Mouse (Mus musculus): ENCODE measurements around the gene Lsm12. TPM values are rescaled to one million over a fixed set of nuclear protein-coding genes. Genes with fewer than 3 reads are reported as not detected.

Lsm12 gene
- polyA plus RNA-seq, 1 experiment from 2014 or later: 87.8 TPM

- no peak overlapping the region for H3K27ac ChIP-seq (ENCODE audit: low read length)
- peaks cover 3% of the 10 kb centered on the region; the same call in 1 of the 2 replicates for H3K27me3 ChIP-seq (ENCODE audit: control insufficient read depth, insufficient read depth, low read depth, low read length)
- ATAC-seq: no peak
- H3K4me1 ChIP-seq (ENCODE audit: control insufficient read depth, insufficient read depth, low read length): peaks cover 4% of the 10 kb centered on the region; the same call in 1 of the 2 replicates
- H3K9me3 ChIP-seq (replicated peaks; ENCODE audit: control insufficient read depth, low read length, poor library complexity, severe bottlenecking): no peaks in the 10 kb centered on the region
- no peaks in the 10 kb centered on the region for H3K36me3 ChIP-seq (ENCODE audit: control insufficient read depth, insufficient read depth, low read length)
- H3K9ac ChIP-seq (ENCODE audit: low read depth, low read length): no peak overlapping the region
- peak overlapping the region; percentile 56 for H3K4me2 ChIP-seq (ENCODE audit: low read length)
- 47% methylated on average over 13 of the region's 13 CpGs for WGBS
- H3K4me3 ChIP-seq (ENCODE audit: low read depth, low read length): peak overlapping the region; percentile 15; the same call in 1 of the 2 replicates
Measured at GRCm38 (mm10) chr11:102137625-102138446, 47.3 kb downstream of the Lsm12 start.

- Histone ChIP-seq H3K4me2 (ENCODE audit: low read length) (no peak overlapping the region), H3K9me3 (replicated peaks; ENCODE audit: control insufficient read depth, low read length, poor library complexity, severe bottlenecking) (no peaks in the 10 kb centered on the region), H3K4me1 (ENCODE audit: control insufficient read depth, insufficient read depth, low read length) (peaks cover 4% of the 10 kb centered on the region; the same call in 1 of the 2 replicates), H3K36me3 (ENCODE audit: control insufficient read depth, insufficient read depth, low read length) (no peaks in the 10 kb centered on the region), H3K4me3 (ENCODE audit: low read depth, low read length) (no peak overlapping the region), H3K9ac (ENCODE audit: low read depth, low read length) (no peak overlapping the region), H3K27me3 (ENCODE audit: control insufficient read depth, insufficient read depth, low read depth, low read length) (no peaks in the 10 kb centered on the region; the same call in 1 of the 2 replicates), H3K27ac (ENCODE audit: low read length) (no peak overlapping the region)
- no peak for ATAC-seq
- 17% methylated on average over 4 of the region's 4 CpGs for WGBS
Measured at GRCm38 (mm10) chr11:102134516-102134915, 50.6 kb downstream of the Lsm12 start.

- Histone ChIP-seq H3K9me3 (replicated peaks; ENCODE audit: control insufficient read depth, low read length, poor library complexity, severe bottlenecking) (no peaks in the 10 kb centered on the region), H3K4me3 (ENCODE audit: low read depth, low read length) (no peak overlapping the region), H3K27me3 (ENCODE audit: control insufficient read depth, insufficient read depth, low read depth, low read length) (no peaks in the 10 kb centered on the region), H3K9ac (ENCODE audit: low read depth, low read length) (no peak overlapping the region), H3K36me3 (ENCODE audit: control insufficient read depth, insufficient read depth, low read length) (no peaks in the 10 kb centered on the region), H3K4me2 (ENCODE audit: low read length) (no peak overlapping the region), H3K4me1 (ENCODE audit: control insufficient read depth, insufficient read depth, low read length) (no peaks in the 10 kb centered on the region), H3K27ac (ENCODE audit: low read length) (no peak overlapping the region)
- ATAC-seq: no peak
- 89% methylated on average over 6 of the region's 6 CpGs for WGBS
Measured at GRCm38 (mm10) chr11:102117386-102117785, 67.7 kb downstream of the Lsm12 start.

GRCm38 (mm10) chr11:102116241-102116640, 68.9 kb downstream of the Lsm12 start:
- H3K4me2 ChIP-seq (ENCODE audit: low read length): no peak overlapping the region
- H3K27ac ChIP-seq (ENCODE audit: low read length): no peak overlapping the region
- no peaks in the 10 kb centered on the region for H3K27me3 ChIP-seq (ENCODE audit: control insufficient read depth, insufficient read depth, low read depth, low read length)
- no peak overlapping the region for H3K9ac ChIP-seq (ENCODE audit: low read depth, low read length)
- ATAC-seq: no peak
- no peaks in the 10 kb centered on the region for H3K9me3 ChIP-seq (replicated peaks; ENCODE audit: control insufficient read depth, low read length, poor library complexity, severe bottlenecking)
- H3K4me3 ChIP-seq (ENCODE audit: low read depth, low read length): no peak overlapping the region
- H3K36me3 ChIP-seq (ENCODE audit: control insufficient read depth, insufficient read depth, low read length): no peaks in the 10 kb centered on the region
- WGBS: 83% methylated on average over 8 of the region's 8 CpGs
- H3K4me1 ChIP-seq (ENCODE audit: control insufficient read depth, insufficient read depth, low read length): no peaks in the 10 kb centered on the region

Small RNA genes within 50 kb of the gene (microRNA-seq; reads per million reads assigned to microRNA genes)
- 3.8 reads per million, percentile 19 among the genes with 10 or more reads in this experiment for gene Mir8101

Other genes starting within 250 kb of the Lsm12 start
- 0.10 TPM in 1 of 2 replicates, not detected in the other for gene Sost, start 218.3 kb downstream of the Lsm12 start, polyA plus RNA-seq (2015; fragmentation: Nextera tagmentation; extraction: Ambion mirVana)
- gene Cfap97d1, start 201.0 kb downstream of the Lsm12 start, polyA plus RNA-seq (2015; fragmentation: Nextera tagmentation; extraction: Ambion mirVana): not detected in 2 replicates
- 25.6 and 29.7 TPM in 2 replicates for gene Dusp3, start 198.3 kb downstream of the Lsm12 start, polyA plus RNA-seq (2015; fragmentation: Nextera tagmentation; extraction: Ambion mirVana)
- gene Mpp3, start 156.8 kb downstream of the Lsm12 start, polyA plus RNA-seq (2015; fragmentation: Nextera tagmentation; extraction: Ambion mirVana): 57.4 and 64.6 TPM in 2 replicates
- 0.23 and 0.46 TPM in 2 replicates for gene Cd300lg, start 143.8 kb downstream of the Lsm12 start, polyA plus RNA-seq (2015; fragmentation: Nextera tagmentation; extraction: Ambion mirVana)
- gene Mpp2, start 96.8 kb downstream of the Lsm12 start, polyA plus RNA-seq (2015; fragmentation: Nextera tagmentation; extraction: Ambion mirVana): 31.8 and 39.9 TPM in 2 replicates
- gene Ppy, start 84.0 kb downstream of the Lsm12 start, polyA plus RNA-seq (2015; fragmentation: Nextera tagmentation; extraction: Ambion mirVana): not detected in 2 replicates
- gene Pyy, start 77.5 kb downstream of the Lsm12 start, polyA plus RNA-seq (2015; fragmentation: Nextera tagmentation; extraction: Ambion mirVana): not detected in 2 replicates
- 0.20 TPM in 1 of 2 replicates, not detected in the other for gene Nags, start 39.8 kb downstream of the Lsm12 start, polyA plus RNA-seq (2015; fragmentation: Nextera tagmentation; extraction: Ambion mirVana)
- gene Tmem101, start 28.9 kb downstream of the Lsm12 start, polyA plus RNA-seq (2015; fragmentation: Nextera tagmentation; extraction: Ambion mirVana): 45.8 and 46.5 TPM in 2 replicates
- 39.0 and 42.9 TPM in 2 replicates for gene G6pc3, start 4.3 kb upstream of the Lsm12 start, polyA plus RNA-seq (2015; fragmentation: Nextera tagmentation; extraction: Ambion mirVana)
- 74.4 and 76.3 TPM in 2 replicates for gene Hdac5, start 44.9 kb upstream of the Lsm12 start, polyA plus RNA-seq (2015; fragmentation: Nextera tagmentation; extraction: Ambion mirVana)
- gene BC030867, start 63.6 kb upstream of the Lsm12 start, polyA plus RNA-seq (2015; fragmentation: Nextera tagmentation; extraction: Ambion mirVana): 1.6 and 1.8 TPM in 2 replicates
- gene Asb16, start 83.4 kb upstream of the Lsm12 start, polyA plus RNA-seq (2015; fragmentation: Nextera tagmentation; extraction: Ambion mirVana): 0.07 and 0.10 TPM in 2 replicates
- gene Tmub2, start 99.6 kb upstream of the Lsm12 start, polyA plus RNA-seq (2015; fragmentation: Nextera tagmentation; extraction: Ambion mirVana): 72.8 and 78.5 TPM in 2 replicates
- gene Atxn7l3, start 111.3 kb upstream of the Lsm12 start, polyA plus RNA-seq (2015; fragmentation: Nextera tagmentation; extraction: Ambion mirVana): 28.3 and 28.9 TPM in 2 replicates
- 70.1 and 85.2 TPM in 2 replicates for gene Ubtf, start 134.4 kb upstream of the Lsm12 start, polyA plus RNA-seq (2015; fragmentation: Nextera tagmentation; extraction: Ambion mirVana)
- 2.3 and 3.5 TPM in 2 replicates for gene Slc4a1, start 180.9 kb upstream of the Lsm12 start, polyA plus RNA-seq (2015; fragmentation: Nextera tagmentation; extraction: Ambion mirVana)
- 151 and 155 TPM in 2 replicates for gene Rundc3a, start 208.1 kb upstream of the Lsm12 start, polyA plus RNA-seq (2015; fragmentation: Nextera tagmentation; extraction: Ambion mirVana)
- gene Slc25a39, start 222.7 kb upstream of the Lsm12 start, polyA plus RNA-seq (2015; fragmentation: Nextera tagmentation; extraction: Ambion mirVana): 144 and 150 TPM in 2 replicates
- 65.2 and 75.8 TPM in 2 replicates for gene Grn, start 245.0 kb upstream of the Lsm12 start, polyA plus RNA-seq (2015; fragmentation: Nextera tagmentation; extraction: Ambion mirVana)

Measured in midbrain, embryonic 16.5 days (tissue).